Mouse (Mus musculus) hindbrain, postnatal 0 days (tissue): ENCODE measurements around the gene Vezf1. TPM values are rescaled to one million over a fixed set of nuclear protein-coding genes. Genes with fewer than 3 reads are reported as not detected.

Experiments used
- ATAC-seq: fragments of 200-750 bp; cut with Nextera tagmentation; 2 replicates; pipeline ENCODE4 v1.8.0; 2017; ENCODE audit warnings: mild to moderate bottlenecking, moderate TSS enrichment, moderate library complexity
- DNase-seq: peaks from one replicate; pipeline ENCODE4 v3.0.0-alpha.2; 2015; ENCODE audit warnings: low spot score
- H3K27ac ChIP-seq: fragments of 300-500 bp; sonication (generic); 2 replicates; pipeline ENCODE4 v1.5.1; 2014; ENCODE audit warnings: mild to moderate bottlenecking
- H3K27me3 ChIP-seq: fragments of 300-500 bp; sonication (generic); 2 replicates; pipeline ENCODE4 v1.6.1; 2014; ENCODE audit warnings: low read length, mixed read lengths; ENCODE audit not compliant: insufficient read depth
- H3K36me3 ChIP-seq: fragments of 300-500 bp; sonication (generic); 2 replicates; pipeline ENCODE4 v1.6.1; 2014; ENCODE audit warnings: low read length, mixed read lengths; ENCODE audit not compliant: insufficient read depth
- H3K4me1 ChIP-seq: fragments of 300-500 bp; sonication (generic); 2 replicates; pipeline ENCODE4 v1.6.1; 2014; ENCODE audit warnings: antibody characterized with exemption, low read length, mixed read lengths; ENCODE audit not compliant: insufficient read depth
- H3K4me2 ChIP-seq: fragments of 300-500 bp; sonication (generic); 2 replicates; pipeline ENCODE4 v1.6.1; 2014; ENCODE audit warnings: low read depth, mild to moderate bottlenecking, low read length, moderate library complexity, mixed read lengths
- H3K4me3 ChIP-seq: fragments of 300-500 bp; sonication (generic); 2 replicates; pipeline ENCODE4 v1.5.1; 2014; ENCODE audit warnings: low read length
- H3K9ac ChIP-seq: fragments of 300-500 bp; sonication (generic); replicated peaks from 2 replicates; pipeline ENCODE4 v1.6.1; 2014; ENCODE audit warnings: mild to moderate bottlenecking, low read length, moderate library complexity, mixed read lengths
- H3K9me3 ChIP-seq: fragments of 300-500 bp; sonication (generic); 2 replicates; pipeline ENCODE4 v1.6.1; 2016; ENCODE audit warnings: low read length, mixed read lengths
- CTCF ChIP-seq: IDR thresholded peaks from 2 replicates; pipeline ENCODE4 v1.5.1; 2016; ENCODE audit warnings: antibody characterized with exemption, control low read depth, low read depth
- whole genome bisulfite sequencing: fragments of 180-500 bp; shearing (Covaris S2); extraction: QIAGEN DNeasy Blood & Tissue Kit; methylation state at CpG from one replicate; pipeline ENCODE4 v1.1.7; 2014; 5-methylcytosine and 5-hydroxymethylcytosine counted together
- polyA plus RNA-seq: library from polyadenylated mRNA; unstranded; fragments of >200 nt; fragmentation: Nextera tagmentation; extraction: Ambion mirVana; gene quantifications from 2 replicates; pipeline ENCODE4 v1.2.1, GENCODE M21; 2015
- total RNA-seq: library from RNA; depleted of rRNA; stranded (reverse); fragments of >200 nt; gene quantifications from 2 replicates; pipeline ENCODE4 v1.2.3, GENCODE M21; 2014

Vezf1 gene
- total and polyA plus RNA-seq, 2 experiments from 2014 or later = 31.9 to 33.5 TPM

DNA sequence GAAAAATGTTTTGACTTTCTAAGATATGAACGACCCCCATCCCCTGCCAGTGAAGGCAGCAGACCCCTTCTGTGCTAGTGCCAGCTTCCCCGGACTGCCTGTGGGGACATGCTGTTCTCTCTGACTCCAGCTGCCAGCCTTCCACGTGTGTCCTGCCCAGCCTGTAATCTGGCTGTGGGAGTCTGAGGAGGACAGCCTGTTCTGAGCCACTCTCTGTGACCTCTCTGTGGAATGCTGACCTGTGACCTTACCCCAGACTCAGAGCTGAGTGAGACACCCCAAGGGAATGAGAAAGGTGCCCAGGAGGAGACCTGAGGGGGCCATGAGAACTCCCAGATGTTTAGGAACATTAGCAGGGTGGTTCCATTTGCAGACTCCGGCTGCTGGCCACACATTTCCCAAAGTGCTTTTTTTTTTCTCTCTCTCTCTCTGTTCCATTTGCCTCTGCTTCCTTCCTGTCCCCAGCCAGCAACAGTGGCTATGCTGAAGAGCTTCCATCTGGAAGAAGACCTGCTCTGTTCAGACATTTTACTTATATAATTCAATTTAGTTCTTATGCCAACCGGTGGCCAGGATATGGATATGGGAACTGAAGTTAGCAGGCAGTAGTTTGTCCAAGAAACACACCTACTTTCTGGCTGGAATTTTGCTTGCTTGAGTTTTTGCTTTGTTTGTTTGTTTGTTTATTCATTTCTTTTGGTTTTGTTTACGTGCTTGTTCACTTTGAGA is 45.6 kb downstream of the Vezf1 start:
- no peak overlapping the region for H3K4me3 ChIP-seq
- TF ChIP-seq CTCF = no peak
- H3K9me3 ChIP-seq = no peaks in the 10 kb centered on the region
- peak overlapping the region; percentile 68; the same call in 1 of the 2 replicates for H3K27ac ChIP-seq
- H3K36me3 ChIP-seq = no peaks in the 10 kb centered on the region
- H3K9ac ChIP-seq = no peak overlapping the region
- H3K27me3 ChIP-seq = no peaks in the 10 kb centered on the region
- H3K4me1 ChIP-seq = peaks cover 23% of the 10 kb centered on the region
- no peak overlapping the region for H3K4me2 ChIP-seq
- WGBS = 43% methylated on average over 6 of the region's 6 CpGs
- DNase-seq (peak; percentile 33), ATAC-seq (peak; percentile 48; the same call in 1 of the 2 replicates)

DNA sequence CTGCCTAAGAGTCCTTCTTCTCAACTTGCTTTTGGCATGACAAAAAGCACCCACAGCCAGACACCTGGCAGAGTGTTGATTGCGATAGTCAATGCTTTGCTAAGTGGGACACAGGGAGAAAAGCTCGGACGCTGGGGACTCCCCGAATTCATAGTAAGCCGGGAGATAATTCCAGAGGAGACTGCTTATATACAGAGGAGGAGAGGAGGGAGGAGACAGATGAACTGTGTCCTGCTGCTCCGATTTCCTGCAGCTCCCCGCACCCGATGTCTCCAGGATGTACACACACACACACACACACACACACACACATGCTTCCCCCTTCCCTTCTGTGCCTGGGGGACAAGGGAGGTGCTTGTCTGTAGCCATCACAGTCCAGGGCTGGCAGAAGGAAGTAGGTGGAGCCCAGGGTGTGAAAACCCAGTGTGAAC is 46.8 kb downstream of the Vezf1 start:
- no peak for TF ChIP-seq CTCF
- Histone ChIP-seq H3K36me3 (no peaks in the 10 kb centered on the region), H3K27ac (peak overlapping the region; percentile 68), H3K4me3 (no peak overlapping the region), H3K4me2 (no peak overlapping the region), H3K9me3 (no peaks in the 10 kb centered on the region), H3K9ac (peak overlapping the region; percentile 30; the same call in 1 of the 2 replicates), H3K4me1 (peaks cover 34% of the 10 kb centered on the region), H3K27me3 (no peaks in the 10 kb centered on the region)
- peak; percentile 55 for DNase-seq
- WGBS = 28% methylated on average over 8 of the region's 8 CpGs
- ATAC-seq = peak; percentile 39; the same call in 1 of the 2 replicates

DNA sequence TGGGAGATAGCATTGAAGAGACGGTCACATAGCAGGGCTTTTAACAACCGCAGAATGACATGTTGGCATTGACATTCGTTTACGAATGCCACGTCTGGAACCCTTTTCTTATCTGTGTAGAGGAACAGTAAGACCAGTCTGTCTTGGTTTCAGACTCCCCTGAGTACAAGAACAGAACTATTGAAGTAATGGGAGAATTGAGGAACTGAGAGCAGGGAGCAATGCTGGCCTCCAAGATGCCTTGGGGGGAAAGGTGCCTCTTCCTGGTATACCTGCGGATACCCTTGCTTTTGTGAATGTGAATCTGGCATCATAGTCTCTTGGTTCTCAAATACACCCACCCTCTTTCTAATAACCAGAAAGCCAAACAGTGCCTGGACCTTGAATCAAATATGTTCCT is 48.5 kb downstream of the Vezf1 start:
- no peak overlapping the region for H3K4me3 ChIP-seq
- no peak overlapping the region for H3K4me2 ChIP-seq
- peaks cover 39% of the 10 kb centered on the region for H3K4me1 ChIP-seq
- DNase-seq = no peak
- ATAC-seq = no peak
- TF ChIP-seq CTCF = no peak
- H3K27ac ChIP-seq = no peak overlapping the region
- H3K27me3 ChIP-seq = no peaks in the 10 kb centered on the region
- H3K9ac ChIP-seq = no peak overlapping the region
- WGBS = 76% methylated on average over 6 of the region's 6 CpGs
- H3K9me3 ChIP-seq = no peaks in the 10 kb centered on the region
- H3K36me3 ChIP-seq = no peaks in the 10 kb centered on the region

DNA sequence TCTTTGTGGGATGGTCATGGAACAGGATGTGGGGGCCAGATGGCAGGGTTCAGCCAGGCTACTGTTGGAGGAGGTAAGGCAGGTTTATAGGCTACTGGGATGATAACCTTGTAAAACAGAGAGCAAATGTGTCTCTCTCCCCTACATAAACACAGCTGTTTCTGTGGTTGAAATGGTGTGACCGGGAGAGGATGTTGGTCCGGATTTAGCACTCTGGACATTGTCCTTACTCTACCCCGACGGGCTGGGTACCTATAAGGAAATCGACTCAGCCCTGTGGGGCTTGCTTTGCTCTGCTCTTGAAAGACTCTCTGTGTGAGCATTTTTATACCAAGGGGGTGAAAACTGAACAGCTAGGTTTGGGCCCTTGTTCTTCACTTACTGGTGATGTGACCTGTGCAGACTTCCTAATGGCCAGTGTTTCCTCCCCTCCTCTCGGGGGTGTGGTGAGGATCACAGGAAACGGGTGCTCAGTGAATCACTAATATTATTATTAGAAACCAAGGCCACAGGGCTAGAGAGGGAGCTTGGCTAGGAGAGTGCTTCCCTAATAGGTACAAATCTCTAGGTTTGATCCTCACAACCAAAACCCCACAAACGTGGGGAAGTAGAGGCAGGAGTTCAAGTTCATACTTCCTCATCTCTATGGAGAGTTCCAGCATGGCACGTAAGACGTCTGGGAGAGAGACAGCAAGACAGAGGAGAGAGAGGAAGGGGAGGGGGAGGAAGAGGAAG is 49.4 kb downstream of the Vezf1 start:
- H3K4me1 ChIP-seq = peaks cover 41% of the 10 kb centered on the region
- H3K27ac ChIP-seq = peak overlapping the region; percentile 89
- H3K9me3 ChIP-seq = no peaks in the 10 kb centered on the region
- WGBS = 61% methylated on average over 10 of the region's 10 CpGs
- H3K9ac ChIP-seq = 0 out of 2 replicates have a peak overlapping the region, but pooled peaks have one; percentile 30
- H3K27me3 ChIP-seq = no peaks in the 10 kb centered on the region
- no peak overlapping the region for H3K4me3 ChIP-seq
- DNase-seq = no peak
- no peak for TF ChIP-seq CTCF
- ATAC-seq = no peak
- no peak overlapping the region for H3K4me2 ChIP-seq
- no peaks in the 10 kb centered on the region for H3K36me3 ChIP-seq

DNA sequence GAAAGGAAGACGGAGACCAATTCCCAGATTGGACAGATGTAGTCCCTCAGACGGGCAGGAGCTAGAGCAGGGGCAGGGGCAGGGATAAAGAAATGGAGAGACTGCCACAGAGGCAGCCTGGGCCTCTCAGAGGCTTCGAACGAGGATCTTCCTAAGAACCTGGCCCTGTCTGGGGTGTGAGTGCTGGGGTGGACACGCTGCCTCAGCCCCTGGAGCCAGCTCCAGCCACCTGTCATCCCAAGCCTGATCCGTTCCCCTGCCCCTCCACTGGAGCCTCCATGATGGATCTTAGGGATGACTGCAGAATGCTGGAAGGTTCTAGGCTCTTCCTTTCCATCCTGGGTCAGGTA is 50.0 kb downstream of the Vezf1 start:
- no peak overlapping the region for H3K4me2 ChIP-seq
- no peaks in the 10 kb centered on the region for H3K9me3 ChIP-seq
- no peak overlapping the region for H3K4me3 ChIP-seq
- DNase-seq (no peak), ATAC-seq (no peak)
- peak overlapping the region; percentile 89 for H3K27ac ChIP-seq
- 0 out of 2 replicates have a peak overlapping the region, but pooled peaks have one; percentile 30 for H3K9ac ChIP-seq
- 31% methylated on average over 6 of the region's 6 CpGs for WGBS
- no peak for TF ChIP-seq CTCF
- H3K27me3 ChIP-seq = no peaks in the 10 kb centered on the region
- peaks cover 43% of the 10 kb centered on the region for H3K4me1 ChIP-seq
- no peaks in the 10 kb centered on the region for H3K36me3 ChIP-seq

DNA sequence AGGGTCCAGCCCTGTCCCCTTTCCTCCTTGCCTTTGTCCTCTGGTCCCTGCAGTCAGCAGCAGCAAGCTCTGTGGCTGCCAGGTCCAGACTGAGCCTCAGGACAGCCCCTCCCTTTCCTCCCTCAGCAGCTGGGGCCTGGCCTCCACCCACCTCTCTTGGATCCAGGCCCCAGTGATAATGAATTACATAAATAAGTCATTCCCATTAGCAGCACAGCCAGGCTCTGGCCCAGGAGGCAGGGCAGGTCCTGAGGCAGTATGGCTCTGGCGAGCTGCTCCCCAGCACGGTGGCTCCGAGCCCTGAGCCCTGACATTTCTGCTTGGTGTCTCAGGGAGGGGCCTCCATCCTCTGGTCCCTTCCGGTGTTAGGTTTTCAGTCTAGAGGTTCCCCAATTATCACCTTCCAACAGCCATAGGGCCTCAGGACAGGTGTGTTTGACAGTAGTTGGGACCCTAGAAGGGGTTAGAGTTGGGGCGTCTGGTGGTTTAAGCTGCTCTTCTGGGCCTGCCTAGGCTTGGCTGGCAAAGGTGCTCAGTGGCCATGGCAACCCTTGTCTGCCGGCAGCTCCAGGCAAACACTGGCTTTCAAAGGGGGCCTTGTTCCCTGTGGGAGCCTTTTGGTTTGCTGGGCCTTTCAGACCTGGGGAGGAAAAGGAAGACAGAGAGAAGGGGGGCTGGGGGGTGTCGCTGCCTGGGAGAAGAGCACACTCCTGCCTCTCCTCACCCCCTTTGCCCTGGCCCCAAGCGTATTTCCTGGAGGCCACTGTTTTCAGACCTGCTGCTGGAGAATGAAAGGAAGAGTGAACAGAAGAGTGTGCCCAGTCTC is 51.0 kb downstream of the Vezf1 start:
- peak overlapping the region; percentile 89 for H3K27ac ChIP-seq
- H3K4me2 ChIP-seq = peak overlapping the region; percentile 10; the same call in 1 of the 2 replicates
- no peak for TF ChIP-seq CTCF
- no peak overlapping the region for H3K4me3 ChIP-seq
- no peaks in the 10 kb centered on the region for H3K36me3 ChIP-seq
- 8% methylated on average over 8 of the region's 8 CpGs for WGBS
- H3K9me3 ChIP-seq = no peaks in the 10 kb centered on the region
- no peaks in the 10 kb centered on the region for H3K27me3 ChIP-seq
- ATAC-seq (peak; percentile 92), DNase-seq (peak; percentile 89)
- H3K9ac ChIP-seq = peak overlapping the region; percentile 30; the same call in 1 of the 2 replicates
- H3K4me1 ChIP-seq = peaks cover 37% of the 10 kb centered on the region
